Comparison of ENCODE assay signal across 24 mouse cellular contexts in the genomic region with DNA sequence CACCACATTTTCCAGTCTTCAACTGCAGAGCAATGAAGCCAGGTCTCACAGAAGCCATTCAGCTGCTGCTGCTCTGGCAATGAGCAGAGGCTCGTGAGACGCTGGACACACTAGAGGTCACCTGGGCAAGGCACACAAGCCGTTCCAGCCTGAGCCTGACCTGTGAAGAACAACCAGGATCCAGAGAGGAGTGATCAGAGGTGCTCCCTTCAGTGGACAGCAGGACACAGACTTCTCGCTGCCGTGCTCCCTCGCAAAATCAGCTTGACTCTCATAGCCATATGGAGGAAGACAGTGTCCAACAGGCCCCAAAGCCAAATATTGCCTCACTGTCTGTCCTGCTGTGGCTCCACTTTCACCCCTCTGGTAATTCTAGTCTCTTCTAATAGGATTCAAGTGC.
"Had no signal": no experiment of that assay in that cellular context is flagged by ENCODE, and none has a peak within 500 bp of the region (broad histone marks: within the 10 kb centered on the region; RNA-seq: fewer than 3 reads in every experiment).

No protein-coding gene starts in this region.

- H3K4me3 ChIP-seq: limb, embryonic 10.5 days; limb, embryonic 13.5 days; liver, embryonic 12.5 days; liver, embryonic 15.5 days; lung, embryonic 15.5 days; megakaryocyte, embryonic 14.5 days; midbrain, embryonic 10.5 days; midbrain, embryonic 13.5 days; myocyte; neural tube, embryonic 13.5 days; stomach, embryonic 15.5 days had no signal

- H3K27me3 ChIP-seq: limb, embryonic 13.5 days; lung, embryonic 15.5 days; midbrain, embryonic 13.5 days; neural tube, embryonic 13.5 days; stomach, embryonic 15.5 days had no signal

- DNase-seq: kidney, postnatal 10 days; kidney, postnatal 4 days; layer of hippocampus, postnatal 36 days; liver; lung, adult 18-20 months; lung, postnatal 10 days; lung, postnatal 36 days; retina, postnatal 1 day; right cerebral cortex, postnatal 25 days; spleen, adult 18-20 months; thymus, postnatal 25 days had no signal

- ATAC-seq: intestine, postnatal 0 days; liver, embryonic 12.5 days; midbrain, embryonic 13.5 days; midbrain, embryonic 16.5 days had no signal

- H3K36me3 ChIP-seq: limb, embryonic 10.5 days; limb, embryonic 13.5 days; liver, embryonic 12.5 days; liver, embryonic 15.5 days; lung, embryonic 15.5 days; midbrain, embryonic 10.5 days; midbrain, embryonic 13.5 days; neural tube, embryonic 13.5 days; stomach, embryonic 15.5 days had no signal

- H3K9ac ChIP-seq: limb, embryonic 13.5 days; liver, embryonic 12.5 days; liver, embryonic 15.5 days; lung, embryonic 15.5 days; midbrain, embryonic 13.5 days; neural tube, embryonic 13.5 days; stomach, embryonic 15.5 days had no signal

- H3K27ac ChIP-seq: limb, embryonic 10.5 days; limb, embryonic 13.5 days; liver, embryonic 12.5 days; liver, embryonic 15.5 days; lung, embryonic 15.5 days; midbrain, embryonic 10.5 days; midbrain, embryonic 13.5 days; neural tube, embryonic 13.5 days; stomach, embryonic 15.5 days had no signal

- H3K4me2 ChIP-seq: limb, embryonic 13.5 days; liver, embryonic 12.5 days; liver, embryonic 15.5 days; lung, embryonic 15.5 days; midbrain, embryonic 13.5 days; neural tube, embryonic 13.5 days; stomach, embryonic 15.5 days had no signal

- H3K9me3 ChIP-seq: limb, embryonic 10.5 days; limb, embryonic 13.5 days; liver, embryonic 12.5 days; liver, embryonic 15.5 days; lung, embryonic 15.5 days; megakaryocyte, embryonic 14.5 days; midbrain, embryonic 10.5 days; midbrain, embryonic 13.5 days; neural tube, embryonic 13.5 days; stomach, embryonic 15.5 days had no signal

- H3K4me1 ChIP-seq: limb, embryonic 13.5 days; liver, embryonic 15.5 days; lung, embryonic 15.5 days; midbrain, embryonic 10.5 days; midbrain, embryonic 13.5 days; neural tube, embryonic 13.5 days; stomach, embryonic 15.5 days had no signal
